ENCODE assay signal across 18 mouse cellular contexts in genomic region chr10:90740956-90741355, GRCm38 (mm10).
"Had no signal": no experiment of that assay in that cellular context is flagged by ENCODE, and none has a peak within 500 bp of the region (broad histone marks: within the 10 kb centered on the region; RNA-seq: fewer than 3 reads in every experiment).

No protein-coding gene starts in this region.

- H3K27ac ChIP-seq: lung, embryonic 15.5 days; macrophage; midbrain, embryonic 13.5 days; midbrain, embryonic 15.5 days; neural tube, embryonic 12.5 days had no signal

- H3K9ac ChIP-seq: liver, postnatal 0 days; lung, embryonic 15.5 days; midbrain, embryonic 13.5 days; midbrain, embryonic 15.5 days; neural tube, embryonic 12.5 days had no signal

- H3K4me3 ChIP-seq: lung, embryonic 15.5 days; megakaryocyte, embryonic 14.5 days; midbrain, embryonic 13.5 days; midbrain, embryonic 15.5 days; neural tube, embryonic 12.5 days had no signal

- H3K27me3 ChIP-seq: lung, embryonic 15.5 days; megakaryocyte, embryonic 14.5 days; midbrain, embryonic 13.5 days; midbrain, embryonic 15.5 days; neural tube, embryonic 12.5 days had no signal

- DNase-seq: liver, postnatal 0 days; lung, adult 2 months; lung, postnatal 14 days; lung, postnatal 36 days; right cerebral cortex, postnatal 25 days; right cerebral cortex, postnatal 4 days; spleen, adult 18-20 months; thymus, adult 2 months; thymus, postnatal 25 days; thymus, postnatal 4 days had no signal

- ATAC-seq: liver, postnatal 0 days; lung, postnatal 0 days; midbrain, embryonic 13.5 days; midbrain, embryonic 15.5 days had no signal

- H3K36me3 ChIP-seq: lung, embryonic 15.5 days; midbrain, embryonic 13.5 days; midbrain, embryonic 15.5 days; neural tube, embryonic 12.5 days had no signal

- H3K4me2 ChIP-seq: lung, embryonic 15.5 days; midbrain, embryonic 11.5 days; midbrain, embryonic 13.5 days; midbrain, embryonic 15.5 days; neural tube, embryonic 12.5 days had no signal

- H3K4me1 ChIP-seq: lung, embryonic 15.5 days; megakaryocyte, embryonic 14.5 days; midbrain, embryonic 13.5 days; midbrain, embryonic 15.5 days; neural tube, embryonic 12.5 days had no signal

- H3K9me3 ChIP-seq: lung, embryonic 15.5 days; megakaryocyte, embryonic 14.5 days; midbrain, embryonic 13.5 days; midbrain, embryonic 15.5 days; neural tube, embryonic 12.5 days had no signal
